Mouse (Mus musculus) naive thymus-derived CD4-positive, alpha-beta T cell, adult 2 months (primary cell): ENCODE data around the gene Atp11a.

Source experiments
- DNase-seq: peaks from one replicate; pipeline ENCODE4 v3.0.0-alpha.2; 2011; ENCODE audit warnings: low read depth

Gene Atp11a

DNA sequence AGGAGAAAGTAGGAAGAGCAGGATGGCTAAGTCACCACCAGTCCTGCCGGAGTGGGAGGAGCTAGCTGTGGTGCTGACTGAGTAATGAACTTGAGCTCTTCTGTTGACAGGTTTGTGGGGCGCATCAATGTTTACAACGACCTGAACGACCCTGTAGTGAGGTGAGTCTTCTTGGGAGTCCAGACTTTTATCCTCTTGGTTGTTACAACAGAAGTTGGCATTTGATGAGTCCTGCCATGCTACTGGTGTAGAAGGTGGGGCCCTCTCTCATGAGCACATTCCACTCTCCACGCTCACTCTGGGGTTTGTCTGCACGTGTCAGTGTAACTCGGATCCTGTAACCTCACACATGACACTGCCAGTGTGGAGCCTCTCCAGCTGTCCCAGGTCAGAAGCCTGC is 66.1 kb downstream of the Atp11a start:
- no peak for DNase-seq

DNA sequence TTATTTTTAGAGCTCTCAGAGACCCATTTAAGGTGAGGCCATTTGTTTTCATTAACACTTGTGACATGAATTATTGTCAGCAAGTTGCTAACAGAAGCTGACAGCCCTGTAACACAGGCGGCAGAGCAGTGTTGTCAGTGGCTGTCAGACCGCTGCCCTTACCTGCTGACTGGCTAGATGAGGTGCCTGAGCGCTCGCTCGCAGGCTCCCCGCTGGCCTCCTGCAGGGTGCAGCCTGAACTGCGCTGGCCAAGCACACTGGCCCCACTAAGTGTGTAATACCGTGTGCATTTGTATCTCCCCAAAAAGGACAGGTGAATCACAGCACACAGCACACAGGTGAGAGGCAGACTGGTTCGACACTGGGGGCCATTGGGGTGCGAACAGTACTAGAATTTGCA is 67.7 kb downstream of the Atp11a start:
- DNase-seq: no peak

DNA sequence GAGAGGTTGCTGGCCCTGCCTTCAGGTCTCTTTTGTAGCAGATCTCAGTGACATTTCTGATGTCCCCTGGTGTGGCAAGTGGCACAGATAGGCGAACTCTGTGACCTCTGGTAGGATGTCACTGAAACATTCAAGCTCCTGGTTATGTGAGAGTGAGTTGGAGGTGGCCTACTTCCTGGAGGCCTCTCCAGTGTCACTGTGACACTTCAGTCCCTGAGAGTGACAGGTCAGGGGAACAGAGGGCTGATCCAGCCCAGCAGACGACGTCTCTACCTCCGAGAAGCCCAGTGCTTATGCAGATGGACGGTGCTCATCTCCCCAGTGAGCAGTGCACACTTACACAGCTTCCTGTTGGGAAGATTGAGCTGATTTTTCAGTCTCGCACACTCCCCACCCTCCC is 68.4 kb downstream of the Atp11a start:
- DNase-seq: no peak

DNA sequence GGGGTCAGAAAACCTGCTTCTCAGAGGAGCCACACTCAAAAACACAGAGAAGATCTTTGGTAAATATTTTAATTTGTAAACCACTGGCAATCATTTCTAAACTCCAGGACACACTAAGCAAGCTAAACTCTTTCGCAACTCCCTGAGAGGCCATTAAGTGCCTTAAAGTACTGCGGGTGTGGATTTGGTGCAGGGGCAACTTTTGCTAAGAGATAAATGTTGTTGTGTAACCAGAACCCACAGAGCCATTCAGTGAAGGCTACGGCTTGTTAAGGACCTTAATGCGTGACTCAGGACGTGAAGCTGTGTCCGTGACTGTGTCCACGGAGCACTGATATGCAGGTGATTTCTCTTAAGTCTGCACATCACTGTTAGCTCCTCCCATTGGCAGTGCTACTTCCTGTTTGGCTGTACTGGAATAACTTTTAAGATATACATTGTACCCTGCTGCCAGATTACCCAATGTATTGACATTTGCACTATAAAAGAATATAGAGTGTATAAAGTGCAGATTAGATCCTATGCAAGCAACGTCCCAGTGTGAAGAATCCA is 68.9 kb downstream of the Atp11a start:
- no peak for DNase-seq

DNA sequence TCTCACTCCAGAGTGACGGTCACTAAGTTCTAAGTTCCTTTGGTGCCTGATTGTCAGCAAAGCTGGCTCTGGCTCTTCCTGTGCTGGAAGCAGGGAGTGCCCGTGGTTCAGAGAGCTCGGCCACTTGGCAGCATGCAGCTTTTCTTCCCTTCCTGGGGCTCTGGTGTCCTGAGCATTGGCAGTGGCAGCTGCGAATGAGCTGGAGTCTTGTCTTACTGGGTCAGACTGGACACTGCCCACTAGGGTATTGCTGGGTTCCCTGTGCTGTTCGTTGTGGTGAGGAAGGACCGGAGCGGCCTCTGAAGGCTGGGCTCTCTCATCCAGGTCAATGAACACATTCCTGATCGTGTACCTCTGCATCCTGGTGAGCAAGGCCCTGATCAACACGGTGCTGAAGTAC is 70.3 kb downstream of the Atp11a start:
- DNase-seq: no peak

DNA sequence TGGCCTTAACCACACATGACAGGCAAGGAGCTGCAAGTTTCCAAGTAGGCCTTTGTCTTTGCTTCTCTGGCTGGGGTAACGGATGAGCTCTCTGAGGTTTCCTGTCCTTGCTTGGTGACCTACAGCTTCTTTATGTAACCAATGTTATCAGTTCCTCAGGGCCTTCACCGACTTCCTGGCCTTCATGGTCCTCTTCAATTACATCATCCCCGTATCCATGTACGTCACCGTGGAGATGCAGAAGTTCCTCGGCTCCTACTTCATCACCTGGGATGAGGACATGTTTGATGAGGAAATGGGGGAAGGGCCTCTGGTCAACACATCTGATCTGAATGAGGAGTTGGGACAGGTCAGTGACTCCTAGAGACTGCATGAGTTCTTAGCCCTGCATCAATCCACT is 71.5 kb downstream of the Atp11a start:
- DNase-seq: no peak

DNA sequence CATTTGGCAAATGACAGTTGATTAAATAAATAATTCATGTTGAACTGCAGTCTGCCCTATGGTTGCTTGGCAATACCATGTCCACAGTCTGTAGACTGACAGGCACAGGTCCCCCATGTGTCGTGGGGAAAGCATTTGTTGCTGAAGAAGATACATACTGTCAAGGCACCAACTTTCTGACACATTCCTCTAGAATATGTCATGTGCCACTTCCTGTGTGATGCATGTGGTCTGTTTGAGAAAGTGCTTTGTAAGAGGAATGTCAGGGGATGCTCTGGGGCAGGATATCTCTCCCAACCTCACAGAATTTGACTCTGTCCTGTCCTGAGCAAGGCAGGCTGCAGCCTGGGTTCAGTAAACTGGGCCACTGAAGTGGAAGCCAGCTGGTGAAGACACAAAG is 72.6 kb downstream of the Atp11a start:
- DNase-seq: no peak

DNA sequence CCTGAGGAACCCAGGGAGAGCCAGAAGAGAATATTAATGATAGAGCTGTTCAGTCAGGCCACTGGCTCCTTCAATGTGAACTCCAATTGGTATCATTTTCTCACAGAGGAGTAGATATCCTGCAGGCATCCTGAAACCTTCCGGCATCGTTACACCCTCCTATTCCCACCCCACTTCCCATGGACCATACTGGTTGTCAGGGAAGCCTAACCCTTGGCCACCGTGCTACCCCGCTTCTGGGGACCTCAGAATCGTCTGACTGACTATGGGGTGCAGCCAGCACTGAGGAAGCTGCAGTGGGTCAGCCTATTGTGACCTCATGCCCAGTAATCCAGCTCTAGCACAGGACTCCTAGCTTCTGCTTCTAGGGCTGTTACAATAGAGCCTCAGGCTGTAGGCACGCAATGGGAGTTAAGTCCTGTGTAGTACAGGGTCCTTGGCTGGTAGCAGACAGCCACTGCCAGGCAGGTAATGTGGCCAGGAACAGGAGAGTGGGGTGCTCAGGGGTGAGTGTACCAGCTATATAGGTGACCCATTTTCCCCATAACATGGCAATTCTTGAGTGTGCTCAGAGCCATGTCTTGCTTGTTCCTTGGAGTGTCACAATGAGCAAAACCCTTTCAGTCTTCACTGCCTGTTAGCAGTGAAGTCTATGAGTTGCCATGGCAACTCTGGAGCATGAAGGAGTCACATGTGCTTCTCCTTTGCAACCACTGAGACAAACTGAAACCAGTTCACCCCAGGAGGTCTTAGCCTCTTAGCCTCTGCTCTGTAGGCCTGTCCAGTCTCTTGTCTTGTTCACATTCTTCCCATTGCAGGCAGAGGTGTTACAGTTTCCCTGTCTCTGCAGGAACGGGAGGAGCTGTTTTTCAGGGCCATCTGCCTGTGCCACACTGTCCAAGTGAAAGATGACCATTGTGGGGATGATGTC is 75.1 kb downstream of the Atp11a start:
- DNase-seq: no peak

DNA sequence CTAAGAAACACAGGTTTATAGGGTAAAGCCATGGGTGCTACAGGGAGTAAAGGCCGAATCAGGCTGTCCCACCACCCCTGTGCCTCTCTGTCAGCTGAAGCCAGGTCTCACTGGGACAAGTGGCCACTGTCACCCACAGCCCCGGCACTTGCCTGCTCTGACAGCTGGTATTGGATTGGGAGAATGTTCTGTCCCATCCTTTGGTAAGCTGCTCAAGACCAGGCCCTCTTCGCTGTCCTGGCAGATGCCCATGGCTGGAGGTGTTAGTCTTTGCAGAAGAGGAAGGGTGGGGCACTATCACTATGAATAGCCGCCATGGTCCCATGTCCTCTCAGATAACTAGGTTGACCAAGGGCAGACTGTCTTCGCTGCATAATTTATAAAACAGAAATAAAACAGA is 76.8 kb downstream of the Atp11a start:
- no peak for DNase-seq

DNA sequence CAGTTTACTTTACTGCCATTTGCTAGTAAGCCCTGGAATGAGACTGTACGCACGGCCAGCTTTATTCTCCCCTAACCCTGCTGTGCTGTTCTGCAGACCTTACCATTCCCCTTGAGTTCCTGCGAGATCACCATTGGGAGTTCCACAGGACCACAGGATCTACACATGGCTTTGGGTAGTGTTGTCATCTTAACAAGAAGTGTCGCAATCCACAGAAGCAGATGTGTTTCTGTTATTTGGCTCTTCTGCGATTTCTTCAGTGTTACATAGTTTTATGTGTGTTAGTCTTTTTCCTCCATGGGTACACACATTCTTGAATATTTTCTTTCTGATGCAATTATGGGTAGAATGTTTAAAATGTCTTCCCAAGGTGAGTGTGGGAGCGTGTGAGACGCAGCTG is 84.0 kb downstream of the Atp11a start:
- DNase-seq: no peak

DNA sequence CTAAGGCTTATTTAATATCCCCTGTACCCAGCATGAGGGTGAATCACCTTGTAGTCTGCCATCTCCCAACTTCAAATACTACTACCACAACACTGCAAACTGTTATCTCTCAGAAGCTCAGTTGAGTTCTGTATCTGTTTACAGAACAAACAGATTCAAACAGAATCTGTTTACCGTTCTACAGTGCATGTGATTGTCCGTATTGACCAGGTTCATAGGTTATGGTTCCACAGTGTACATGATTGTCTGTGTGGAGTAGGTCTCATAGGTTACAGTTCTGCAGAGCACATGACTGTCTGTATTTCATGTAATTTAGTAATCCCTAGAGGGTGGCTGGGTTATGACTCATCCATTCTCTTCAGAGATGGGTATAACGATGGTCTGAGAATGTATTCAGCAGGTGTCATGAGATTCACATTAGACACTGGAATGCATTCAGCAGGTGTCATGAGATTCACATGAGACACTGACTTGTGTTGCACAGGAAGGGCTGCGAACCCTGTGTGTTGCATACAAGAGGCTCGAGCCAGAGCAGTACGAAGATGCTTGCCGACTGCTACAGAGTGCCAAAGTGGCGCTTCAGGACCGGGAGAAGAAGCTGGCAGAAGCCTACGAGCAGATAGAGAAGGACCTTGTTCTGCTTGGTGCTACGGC is 85.7 kb downstream of the Atp11a start:
- DNase-seq: no peak

DNA sequence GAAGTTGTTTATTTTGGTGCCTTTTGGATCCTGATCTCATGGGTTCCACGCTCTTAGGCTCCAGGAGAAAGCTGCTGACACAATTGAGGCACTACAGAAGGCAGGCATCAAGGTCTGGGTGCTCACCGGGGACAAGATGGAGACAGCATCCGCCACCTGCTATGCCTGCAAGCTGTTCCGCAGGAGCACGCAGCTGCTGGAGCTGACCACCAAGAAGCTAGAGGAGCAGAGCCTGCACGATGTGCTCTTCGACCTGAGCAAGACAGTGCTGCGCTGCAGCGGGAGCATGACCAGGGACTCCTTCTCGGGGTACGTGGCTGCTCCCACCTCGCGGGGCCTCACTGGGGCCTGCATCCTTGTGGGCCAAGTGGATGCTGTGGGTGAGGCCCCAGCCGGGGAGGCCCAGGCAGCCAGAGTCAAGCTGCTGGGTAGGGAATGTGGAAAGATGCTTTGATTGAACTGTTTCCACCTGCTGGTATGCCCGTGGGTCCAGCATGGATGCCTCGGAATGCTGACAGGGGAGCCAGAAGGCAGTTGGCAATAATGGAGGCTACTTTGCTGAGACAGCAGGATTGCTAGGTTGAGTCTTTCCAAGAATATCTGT is 87.6 kb downstream of the Atp11a start:
- DNase-seq: no peak

DNA sequence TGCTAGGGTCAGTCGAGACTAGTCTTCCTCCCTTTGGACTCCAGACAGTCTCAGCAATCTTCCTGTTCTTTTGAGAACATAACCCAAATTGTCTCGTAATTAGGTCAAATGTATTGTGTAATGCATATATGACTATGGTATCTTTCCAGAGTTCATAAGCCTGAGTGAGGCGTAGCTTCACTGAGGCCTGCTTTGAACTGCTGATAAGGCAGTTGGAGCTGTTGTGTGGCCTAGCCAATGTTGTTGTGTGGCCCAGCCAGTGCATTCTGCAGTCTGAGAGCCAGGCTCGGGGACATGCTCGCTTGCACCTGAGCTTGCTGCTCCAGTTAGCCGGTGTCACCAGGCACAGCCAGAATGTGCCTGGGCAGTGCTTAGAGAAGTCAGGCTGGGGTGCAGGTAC is 89.6 kb downstream of the Atp11a start:
- no peak for DNase-seq

DNA sequence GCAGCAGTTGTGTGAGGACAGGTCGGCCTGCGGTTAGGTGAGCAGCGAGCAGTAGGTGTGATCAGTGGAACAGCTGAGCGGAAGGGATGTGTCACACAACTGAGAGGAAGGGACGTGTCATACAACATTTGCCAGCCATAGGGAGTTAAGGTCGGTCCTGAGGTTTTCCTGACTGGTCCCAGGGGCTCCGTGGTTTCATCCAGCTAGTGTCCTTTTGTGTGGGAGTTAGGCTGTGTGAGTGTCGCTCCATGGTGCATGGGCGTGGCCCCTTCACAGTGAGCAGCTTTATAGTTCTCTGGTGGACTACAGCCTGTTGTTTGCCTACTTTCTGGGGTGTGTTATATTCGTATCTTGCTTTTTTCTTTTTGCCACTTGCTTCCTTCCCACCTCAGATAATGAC is 94.4 kb downstream of the Atp11a start:
- no peak for DNase-seq

DNA sequence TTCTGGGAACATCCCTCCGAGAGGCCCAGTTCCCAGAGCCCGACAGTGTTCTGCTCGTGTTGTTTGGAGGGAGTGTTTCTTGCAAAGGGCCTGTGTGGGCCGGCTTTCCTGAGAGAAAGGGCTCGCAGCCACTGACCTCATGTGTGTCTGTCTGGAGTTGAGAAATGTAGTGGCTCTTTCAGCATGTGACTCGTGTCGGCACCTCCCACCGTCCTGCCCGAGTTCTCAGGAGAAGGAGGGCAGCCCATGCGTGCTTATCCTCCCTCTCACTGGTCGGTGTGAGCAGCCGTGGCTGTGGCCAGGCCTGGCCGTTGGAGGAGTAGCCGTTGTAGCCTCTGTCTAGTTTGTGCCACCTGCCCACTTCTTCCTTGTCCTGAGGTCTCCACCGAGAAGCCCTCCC is 99.2 kb downstream of the Atp11a start:
- DNase-seq: no peak

DNA sequence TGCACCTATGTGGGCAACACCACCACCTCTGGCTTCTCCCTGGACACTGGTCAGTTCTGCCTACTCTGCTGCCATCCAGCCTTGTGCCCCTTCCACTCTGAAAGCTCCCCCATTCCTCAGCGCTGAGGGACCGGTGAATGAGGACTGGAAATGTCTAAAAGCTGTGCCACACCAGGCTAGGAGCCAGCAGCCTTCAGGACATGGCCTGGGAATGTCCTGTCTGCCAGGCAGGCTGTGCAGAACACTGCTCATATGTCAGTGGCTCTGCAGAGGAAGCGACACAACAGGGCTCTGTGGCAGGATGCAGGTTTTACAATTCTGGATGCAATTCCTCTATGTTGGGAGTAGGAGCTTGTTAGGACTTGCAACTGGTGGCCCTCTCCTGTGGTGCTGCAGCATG is 106.2 kb downstream of the Atp11a start:
- no peak for DNase-seq

DNA sequence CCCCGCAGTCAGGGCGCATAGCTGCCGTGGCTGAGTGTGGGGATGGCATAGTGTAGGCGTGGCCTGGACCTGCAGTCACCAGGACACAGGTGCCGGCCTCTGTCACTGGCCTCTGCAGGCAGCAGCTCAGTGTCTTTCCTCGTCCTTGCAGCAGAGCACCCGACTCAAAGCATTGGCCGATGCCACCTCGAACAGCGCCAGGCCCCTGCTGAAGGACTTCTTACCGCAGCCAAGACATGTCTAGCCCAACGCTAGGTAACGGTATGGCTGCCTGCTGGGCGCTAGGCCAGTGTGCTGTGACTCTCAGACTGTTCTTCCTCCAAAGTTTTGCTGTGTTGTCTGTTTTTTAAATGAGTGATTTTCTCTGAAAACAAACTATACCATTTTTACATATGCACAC is 106.8 kb downstream of the Atp11a start:
- DNase-seq: no peak

DNA sequence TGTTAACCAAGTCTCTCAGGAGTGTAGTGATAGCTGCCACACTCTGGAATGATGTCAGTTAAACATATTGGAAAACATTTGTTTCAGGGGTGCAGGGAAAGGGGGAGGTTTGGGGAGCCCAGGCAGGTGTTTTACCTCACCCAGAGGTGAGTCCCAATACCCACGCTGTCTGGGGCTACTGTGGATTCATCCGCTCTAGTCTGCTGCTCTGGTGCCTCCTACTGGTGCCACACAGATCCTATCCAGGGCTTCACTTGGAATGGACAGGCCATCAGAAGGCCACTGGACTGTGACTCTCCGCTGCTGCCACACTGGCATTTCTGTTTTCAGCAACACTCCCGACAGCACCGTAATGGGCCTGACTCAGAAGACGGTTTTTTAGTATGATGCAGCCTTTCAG is 109.0 kb downstream of the Atp11a start:
- DNase-seq: no peak

DNA sequence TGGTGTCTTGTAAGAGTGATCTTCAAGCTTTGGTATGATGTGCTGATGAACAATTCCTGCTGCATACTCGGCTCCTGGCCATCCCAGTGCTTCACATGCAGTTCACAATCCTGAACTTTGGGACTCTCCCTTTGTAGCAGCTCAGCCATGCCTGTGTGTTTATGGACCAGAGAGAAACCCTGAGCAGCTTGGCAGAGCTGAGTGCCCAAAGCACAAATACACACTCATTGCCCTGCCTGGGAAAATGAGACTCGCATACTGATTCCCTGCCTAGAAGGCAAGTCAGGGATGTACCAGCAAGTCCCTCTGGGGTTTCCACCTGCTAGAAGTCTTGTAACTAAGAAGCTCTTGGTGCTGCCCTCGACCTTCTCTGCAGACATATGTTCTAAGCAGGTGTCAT is 112.8 kb downstream of the Atp11a start:
- DNase-seq: no peak

DNA sequence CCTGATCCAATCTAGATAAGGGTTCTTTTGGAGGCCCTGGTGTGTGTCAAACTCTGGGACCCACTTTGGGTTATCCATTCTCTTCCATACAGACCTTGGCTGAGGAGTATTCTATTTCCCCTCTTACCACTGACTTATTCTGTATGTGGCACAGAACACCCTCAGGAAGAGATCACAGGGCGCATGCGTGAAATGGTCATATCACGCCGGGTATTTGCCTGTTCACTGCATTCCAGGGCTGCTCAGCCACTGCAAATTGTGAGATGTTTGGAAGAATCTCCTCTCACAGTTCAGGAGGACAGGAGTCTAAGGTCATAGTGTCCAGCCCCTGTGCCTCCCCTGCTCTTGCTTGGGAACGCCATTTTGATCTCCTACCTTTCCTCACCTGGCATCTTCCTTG is 113.8 kb downstream of the Atp11a start:
- no peak for DNase-seq

DNA sequence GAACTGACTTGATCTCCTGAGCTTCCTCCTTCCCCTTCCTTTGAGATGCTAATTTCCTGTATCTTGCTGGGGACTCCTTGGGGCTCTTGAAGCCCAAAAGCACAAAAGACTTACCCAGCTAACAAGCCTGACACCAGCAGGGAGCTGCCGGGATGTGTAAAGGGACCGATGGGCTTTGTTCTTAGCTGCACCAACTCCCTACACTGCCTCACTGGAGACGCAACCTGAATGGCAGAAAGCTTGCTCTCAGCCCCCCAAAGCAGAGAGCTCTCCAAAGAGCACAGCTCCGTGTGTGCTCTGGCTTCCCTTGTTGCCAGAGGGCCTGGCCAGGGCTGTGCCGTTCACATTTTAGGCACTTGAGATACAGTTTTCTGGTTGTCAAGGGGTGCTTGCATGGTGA is 114.6 kb downstream of the Atp11a start:
- DNase-seq: no peak

DNA sequence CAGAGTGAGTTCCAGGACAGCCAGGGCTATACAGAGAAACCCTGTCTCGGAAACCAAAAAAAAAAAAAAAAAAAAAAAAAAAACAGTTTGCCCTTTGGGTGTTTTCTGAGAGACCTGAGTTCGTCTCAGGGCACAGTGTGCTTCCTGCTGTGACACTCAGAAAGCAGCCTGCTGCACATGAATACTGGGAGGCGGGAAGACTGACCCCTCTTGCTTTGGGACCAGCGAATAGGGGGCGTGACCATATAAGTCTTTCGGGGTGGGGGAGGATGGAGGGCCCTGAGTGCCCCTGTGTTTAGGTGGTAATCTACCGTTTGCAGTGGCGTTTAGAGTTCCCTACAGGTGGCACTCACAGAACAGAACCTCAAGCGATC is 116.2 kb downstream of the Atp11a start:
- peak; percentile 20 for DNase-seq
